Mouse (Mus musculus) fibroblast of lung, adult 2 months (primary cell): ENCODE results near the gene Ankzf1.

Experiments used
- DNase-seq: peaks from one replicate; pipeline ENCODE4 v3.0.0-alpha.2; 2011; ENCODE audit warnings: low read depth

Gene Ankzf1

DNA sequence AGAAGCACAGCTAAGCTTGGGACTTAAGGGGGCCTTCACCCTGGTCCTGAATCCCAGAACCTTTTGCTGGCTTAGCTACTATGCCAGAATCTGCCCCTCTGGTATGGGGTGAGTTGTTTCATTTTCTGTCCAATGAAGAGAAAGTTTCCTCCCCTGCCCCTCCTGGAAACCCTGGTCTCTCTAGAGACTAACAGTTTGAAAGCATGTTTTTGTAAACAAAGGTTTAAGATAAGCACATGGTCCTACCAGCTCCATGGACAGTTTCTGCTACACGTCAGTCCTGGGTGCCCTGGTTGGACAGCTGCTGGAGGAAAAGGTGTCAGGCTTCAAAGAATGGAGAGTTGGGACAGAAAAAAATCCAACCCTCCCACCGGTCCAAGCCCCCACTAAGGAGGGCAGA lies 1.4 kb upstream of the Ankzf1 start:
- DNase-seq: no peak

DNA sequence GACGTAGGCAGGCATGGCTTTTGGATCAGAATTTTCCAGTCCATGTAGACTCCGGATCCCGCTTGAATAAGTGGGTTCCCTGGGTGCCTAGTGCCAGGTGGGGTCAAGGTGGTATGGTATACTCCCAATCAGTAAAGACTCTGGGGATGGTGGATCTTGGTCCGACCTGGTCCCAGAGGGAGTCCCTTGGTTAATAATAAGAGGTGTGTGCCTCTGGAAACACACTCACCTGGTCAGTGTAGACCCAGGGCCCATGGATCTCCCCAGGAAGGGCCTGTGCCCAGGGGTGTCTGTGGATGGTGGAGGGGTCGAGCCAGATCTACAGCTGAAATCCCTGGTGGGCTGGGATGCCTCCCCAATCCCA lies 711 bp upstream of the Ankzf1 start:
- DNase-seq: no peak

DNA sequence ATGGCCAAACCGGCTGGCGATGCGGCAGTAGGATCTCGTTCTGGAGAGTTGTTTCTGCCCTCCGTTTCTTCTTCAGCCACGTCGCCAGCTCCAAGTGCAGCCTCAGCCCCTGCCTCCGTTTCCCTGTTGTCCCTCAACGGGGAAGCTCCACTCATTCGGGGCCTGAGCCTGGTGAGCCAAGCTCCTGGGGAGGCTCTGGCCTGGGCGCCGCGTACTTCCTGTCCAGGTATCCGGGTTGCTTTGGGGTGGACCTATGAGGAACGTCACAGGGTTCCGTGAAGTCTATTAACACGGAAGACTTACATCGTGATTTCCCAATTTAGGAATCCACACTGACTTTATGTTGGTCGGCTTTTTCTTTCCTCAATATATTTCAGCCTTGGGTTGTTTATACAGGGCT lies 501 bp downstream of the Ankzf1 start:
- DNase-seq: peak; percentile 24

DNA sequence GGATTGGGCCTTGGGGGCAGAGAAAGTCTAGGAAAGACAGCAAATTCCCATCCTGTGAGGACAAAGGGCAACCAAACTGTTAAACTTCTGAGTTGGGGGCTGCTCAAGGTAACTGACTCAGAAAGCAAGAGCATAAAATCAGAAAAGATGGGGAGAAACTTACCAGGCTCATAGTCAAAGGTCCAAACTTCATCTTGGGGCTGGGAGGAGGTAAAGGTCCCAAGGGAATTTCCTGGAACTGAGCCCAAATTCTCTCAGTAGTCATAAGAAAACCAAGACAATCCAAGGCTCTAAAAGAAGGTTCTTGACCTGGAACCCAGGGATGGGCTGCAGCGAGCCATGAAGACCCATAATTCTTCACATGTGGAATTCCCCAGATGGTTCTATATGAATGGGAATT lies 9.3 kb downstream of the Ankzf1 start:
- no peak for DNase-seq

DNA sequence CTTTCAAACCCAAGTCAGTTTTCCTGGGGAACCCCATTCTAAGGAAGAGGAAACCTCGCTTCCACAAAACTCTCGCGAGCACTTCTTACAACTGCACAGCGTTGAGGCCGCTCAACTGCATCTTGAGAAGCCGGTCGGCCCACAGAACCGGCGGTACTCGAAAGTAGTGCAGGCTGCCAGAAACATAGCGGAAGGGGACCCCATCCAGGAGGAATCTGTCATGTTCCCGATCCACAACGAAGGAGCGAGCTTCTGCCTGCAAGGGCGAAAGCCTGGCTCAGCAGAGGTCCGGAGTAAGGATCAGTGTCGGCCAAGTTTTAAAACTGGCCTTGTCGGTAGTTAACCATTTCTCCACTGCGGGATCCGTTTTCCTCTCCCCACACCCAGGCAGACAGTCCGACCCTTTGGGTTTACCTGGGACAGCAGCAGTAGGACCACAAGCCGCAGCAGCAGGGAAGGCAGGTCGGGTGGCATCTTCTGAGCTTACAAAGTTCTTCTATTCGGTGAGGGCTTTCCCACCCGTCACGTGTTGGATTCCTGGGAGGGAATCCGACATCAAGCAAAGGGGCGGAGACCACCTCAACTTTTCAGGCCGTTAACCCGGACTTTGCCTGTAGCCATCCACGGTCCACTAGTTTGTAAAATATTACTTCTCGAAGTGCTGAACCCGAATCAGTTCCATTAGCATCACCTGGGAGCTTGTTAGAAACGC lies 17.2 kb downstream of the Ankzf1 start:
- no peak for DNase-seq

DNA sequence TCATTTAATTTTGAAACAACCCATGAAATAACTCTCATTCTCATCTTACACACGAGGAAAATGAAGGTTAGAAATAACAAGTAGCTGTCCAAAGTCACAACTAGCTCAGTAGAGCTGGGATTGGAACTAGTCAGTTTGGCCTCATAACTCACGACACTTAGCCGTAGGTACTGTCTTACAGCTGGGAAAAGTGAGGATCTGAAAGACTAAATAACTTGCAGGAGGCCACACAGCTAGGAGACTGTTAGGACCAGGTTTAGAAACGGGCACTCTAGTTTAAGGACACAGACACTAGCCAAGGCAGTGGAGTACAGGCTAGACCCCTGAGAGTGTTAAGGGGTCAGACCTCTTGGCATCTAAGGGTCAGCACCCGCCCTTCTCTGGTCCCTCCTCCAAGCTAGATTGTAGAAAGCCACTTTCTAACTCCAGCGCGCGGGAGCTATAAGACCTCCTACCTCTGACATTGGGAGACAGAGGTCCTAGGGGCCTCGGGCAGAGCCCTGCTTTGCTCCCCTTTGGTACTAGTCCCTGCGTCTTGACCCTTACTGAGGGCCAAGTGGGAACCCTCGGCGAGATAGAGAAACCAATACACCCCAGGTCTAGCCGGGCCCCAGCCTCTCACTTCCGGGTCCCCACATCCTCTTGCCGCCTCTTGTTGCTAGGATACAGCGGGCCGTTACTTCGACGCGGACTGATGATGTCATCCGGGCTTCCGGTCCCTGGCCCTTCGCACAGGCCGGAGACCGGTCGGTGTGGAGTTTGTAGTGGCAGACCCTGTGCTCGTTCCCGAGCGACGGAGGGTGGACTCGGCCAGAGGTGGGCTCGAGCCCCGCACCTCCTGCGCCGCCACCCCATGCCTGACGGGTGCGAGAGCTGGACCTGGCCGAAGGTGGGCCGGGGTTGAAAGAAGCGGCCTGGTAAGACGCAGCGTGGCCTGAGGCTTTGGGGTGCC lies 18.5 kb downstream of the Ankzf1 start, which contains the start of the genes Glb1l and Stk16:
Glb1l (minus strand) TSS at position 678 of the 952 bp plus-strand sequence.
Stk16 (plus strand) TSS at position 703 of the 952 bp plus-strand sequence.
- DNase-seq: peak; percentile 87

DNA sequence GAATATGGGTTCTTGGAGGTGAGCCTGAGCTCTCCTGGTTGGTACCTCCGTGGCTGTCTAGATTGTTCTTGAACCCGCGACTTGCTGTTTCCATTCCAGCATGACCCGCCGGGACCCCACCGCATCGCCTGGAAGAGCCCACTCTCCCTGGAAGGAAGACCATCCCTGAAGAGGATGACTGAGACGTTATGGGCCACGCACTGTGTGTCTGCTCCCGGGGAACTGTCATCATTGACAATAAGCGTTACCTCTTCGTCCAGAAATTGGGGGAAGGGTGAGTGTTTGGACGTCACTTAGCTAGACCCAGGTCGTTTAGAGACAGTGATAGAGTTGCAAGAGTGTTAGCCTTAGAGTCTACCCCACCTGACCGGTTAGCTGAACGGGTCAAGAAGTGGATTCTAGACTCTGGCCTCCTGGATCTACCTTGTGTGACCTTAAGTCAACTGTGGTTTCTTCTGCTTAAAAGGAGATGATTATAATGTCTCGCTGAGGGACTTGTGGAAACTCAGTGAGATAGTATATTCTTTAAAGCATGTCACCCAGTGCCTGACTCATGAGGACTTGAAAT lies 19.3 kb downstream of the Ankzf1 start:
- no peak for DNase-seq

DNA sequence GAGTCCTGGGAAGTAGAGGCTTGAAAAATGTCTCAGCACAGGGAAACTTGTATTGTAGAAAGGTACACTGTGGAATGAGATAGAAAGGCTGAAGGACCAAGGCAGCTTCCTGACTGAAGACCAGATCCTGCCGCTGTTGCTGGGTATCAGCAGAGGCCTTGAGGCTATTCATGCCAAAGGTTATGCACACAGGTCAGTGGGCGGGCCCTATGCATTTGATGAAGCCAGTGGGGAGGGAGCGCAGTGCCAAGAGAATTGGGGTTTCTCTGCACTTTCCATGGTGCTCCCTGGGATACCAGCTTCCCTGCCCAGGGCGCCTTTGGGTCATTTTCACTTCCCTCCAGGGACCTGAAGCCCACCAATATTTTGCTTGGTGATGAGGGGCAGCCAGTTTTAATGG lies 20.6 kb downstream of the Ankzf1 start:
- DNase-seq: no peak

DNA sequence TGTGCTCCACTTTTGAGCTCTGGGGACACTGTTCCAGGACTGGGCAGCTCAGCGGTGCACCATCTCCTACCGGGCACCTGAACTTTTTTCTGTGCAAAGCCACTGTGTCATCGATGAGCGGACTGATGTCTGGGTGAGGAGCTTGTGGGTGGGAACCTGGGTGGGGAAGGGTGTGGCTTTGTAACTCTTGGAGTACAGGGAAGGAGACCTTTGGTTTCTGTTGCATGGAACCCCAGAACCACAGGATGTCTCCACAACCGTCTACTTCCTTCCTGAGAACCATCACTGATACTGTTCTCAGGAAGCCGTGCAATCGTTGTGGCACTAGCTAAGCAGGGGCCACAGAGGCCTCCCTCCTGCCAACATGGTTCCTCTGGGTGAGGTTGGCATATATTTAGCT lies 21.1 kb downstream of the Ankzf1 start:
- no peak for DNase-seq

DNA sequence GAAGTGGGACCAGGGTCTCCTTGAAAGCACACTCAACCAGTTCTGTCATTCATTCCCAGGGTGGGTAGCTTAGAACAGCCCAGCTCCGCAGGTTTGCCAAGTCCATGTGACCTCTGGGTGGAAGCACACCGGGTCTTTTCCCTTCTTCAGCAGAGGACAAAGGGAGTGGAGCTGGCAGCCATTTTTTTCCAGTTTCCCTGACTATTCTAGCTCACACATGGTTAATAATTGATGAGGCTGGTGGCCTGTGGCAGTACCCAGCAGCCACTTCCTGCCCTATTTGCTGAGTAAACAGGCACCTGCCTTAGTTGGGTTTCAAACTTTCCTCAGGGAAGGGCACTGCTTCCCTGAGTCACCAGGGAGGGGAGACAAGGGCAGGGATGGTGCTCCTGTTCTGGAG lies 22.5 kb downstream of the Ankzf1 start:
- DNase-seq: no peak

DNA sequence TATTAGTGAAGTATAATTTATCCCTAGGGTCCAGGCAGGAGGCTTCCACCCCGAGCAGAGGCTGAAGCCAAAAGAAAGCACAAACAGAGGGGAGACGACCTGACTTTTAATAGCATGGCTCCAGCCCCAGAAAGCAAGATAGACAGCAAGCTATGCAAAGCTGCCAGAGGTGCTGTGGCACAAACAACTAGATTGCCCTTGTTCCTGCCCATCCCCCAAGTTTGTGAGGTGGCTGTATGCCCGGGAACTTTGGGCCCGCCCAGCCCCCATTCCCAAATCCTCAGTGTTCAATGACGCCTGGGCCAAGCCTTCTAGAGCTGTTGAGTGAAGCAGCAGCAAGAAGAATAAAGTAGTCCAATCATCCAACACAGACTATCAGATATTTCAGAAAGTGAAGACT lies 22.9 kb downstream of the Ankzf1 start:
- DNase-seq: no peak

DNA sequence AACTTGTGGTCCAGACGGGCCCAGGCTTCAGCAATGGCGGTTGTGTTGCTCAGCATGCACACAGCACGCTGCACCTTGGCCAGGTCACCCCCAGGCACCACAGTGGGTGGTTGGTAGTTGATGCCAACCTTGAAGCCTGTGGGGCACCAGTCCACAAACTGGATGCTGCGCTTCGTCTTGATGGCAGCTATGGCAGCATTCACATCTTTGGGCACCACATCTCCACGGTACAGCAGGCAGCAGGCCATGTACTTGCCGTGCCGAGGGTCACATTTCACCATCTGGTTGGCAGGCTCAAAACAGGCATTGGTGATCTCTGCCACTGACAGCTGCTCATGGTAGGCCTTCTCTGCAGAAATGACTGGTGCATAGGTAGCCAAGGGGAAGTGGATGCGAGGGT lies 23.8 kb downstream of the Ankzf1 start:
- DNase-seq: no peak

DNA sequence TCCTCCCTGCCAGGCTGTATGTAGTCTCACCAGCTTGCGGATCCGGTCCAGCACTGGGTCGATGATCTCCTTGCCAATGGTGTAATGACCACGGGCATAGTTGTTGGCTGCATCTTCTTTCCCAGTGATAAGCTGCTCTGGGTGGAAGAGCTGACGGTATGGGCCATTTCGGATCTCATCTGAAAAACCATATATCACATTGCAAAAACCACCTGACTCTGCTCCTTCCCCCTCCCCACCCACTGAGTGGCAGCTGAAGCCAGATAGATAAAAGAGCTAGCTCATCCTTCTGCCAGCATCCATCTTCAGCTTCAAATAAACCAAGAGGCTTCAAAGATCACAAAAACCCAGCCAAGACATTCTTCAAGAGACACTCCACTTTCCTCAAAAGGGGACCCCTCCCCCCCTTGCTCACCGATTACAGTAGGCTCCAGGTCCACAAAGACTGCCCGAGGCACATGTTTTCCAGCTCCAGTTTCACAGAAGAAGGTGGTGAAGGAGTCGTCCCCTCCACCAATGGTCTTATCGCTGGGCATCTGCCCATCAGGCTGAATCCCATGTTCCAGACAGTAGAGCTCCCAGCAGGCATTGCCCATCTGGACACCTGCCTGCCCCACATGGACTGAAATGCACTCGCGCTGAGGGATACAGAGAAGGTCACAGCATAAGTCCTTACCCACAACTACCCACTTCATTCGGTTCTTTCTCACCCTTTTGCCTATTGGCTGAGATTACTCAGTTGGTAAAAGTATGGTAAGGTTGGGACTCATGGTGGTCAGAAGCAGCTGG lies 25.0 kb downstream of the Ankzf1 start:
- DNase-seq: no peak

DNA sequence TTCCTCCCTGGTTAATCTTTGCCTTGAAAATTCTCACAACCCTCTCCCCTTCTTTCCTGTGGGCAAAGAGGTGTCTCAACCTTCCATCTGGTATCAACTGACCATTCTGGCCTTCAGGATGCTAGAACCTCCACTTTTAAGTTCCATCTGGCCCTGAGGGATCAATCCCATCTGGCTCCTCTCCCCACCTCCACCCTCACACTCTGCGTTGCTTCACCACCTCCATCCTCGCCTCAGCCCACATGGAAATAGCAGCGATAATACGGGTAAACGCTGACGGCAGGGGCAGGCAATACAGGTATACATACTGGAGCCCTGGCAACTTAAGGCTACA lies 25.9 kb downstream of the Ankzf1 start:
- no peak for DNase-seq

DNA sequence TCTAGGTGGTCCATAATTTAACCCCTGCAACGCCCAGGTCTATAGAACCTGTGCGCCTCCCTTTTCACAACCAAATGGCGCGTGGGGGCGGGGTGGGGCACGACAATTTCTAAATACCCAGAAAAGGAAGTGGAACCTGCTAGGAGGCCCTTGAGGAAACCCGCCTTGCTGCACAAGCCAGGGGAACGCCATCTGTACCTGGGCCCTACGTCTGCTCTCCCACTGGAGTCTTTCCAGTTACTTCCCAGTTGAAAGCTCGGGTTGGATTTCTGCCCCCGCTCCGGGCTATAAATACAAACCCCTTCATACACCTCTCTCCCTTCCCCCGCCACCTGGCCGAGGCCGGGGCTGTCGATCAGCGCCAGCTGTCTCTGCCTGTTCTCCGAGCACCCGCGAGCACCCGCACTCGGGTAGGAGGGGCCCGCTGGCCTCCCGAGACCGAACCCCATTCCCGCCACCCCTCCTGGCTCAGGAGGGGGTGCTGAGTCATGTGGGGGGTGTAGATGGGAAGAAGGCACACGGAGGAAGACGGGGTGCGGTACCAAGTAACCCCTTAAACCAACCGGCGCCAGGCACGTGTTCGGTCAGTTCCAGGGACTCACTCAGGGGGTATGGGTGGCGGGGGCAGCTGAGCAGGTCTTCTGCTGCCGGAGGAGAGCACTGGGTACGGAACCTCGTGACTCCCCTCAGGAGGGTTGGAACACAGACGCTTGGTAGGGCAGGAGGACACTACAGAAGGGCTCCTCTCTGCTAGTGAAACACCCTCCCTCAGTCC lies 26.5 kb downstream of the Ankzf1 start:
- DNase-seq: no peak

DNA sequence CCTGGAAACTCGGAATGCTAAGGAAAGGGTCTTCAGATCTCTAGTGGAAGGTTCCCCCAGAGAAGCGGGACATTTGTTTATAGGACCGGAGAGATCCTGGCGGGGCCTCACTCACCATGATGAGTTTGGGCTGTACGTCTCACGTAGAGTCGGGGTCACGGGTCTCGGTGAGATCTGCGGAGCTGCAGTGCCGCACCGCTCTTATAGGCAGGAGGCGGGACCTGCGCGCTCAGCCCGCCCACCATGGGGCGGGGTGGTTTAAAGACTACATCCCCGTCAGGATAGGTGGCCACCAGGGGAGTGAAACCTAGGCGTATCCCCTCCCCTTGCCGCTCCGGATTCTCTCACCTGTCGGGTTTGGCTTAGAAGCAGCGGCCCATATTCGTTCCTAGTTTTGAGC lies 27.1 kb downstream of the Ankzf1 start:
- peak; percentile 66 for DNase-seq

DNA sequence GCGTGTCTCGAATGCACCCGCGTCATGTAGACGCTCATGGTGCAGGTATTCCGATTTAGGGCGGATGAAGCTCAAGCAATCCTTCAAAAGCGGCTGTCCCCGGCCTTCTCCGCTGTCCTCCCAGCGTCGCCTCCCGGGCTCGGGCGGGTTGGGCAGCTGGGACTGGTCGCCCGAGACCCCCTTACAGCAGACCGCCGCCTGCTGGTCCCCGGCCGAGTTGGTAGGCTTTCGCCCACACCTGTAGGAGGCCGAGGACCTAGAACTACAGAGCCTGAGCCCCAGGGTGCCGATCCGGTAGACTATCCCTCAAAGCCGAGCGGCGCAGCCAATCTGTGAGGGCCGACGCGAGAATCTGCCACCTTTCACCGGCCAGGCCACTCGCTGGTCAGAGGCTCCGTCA lies 27.6 kb downstream of the Ankzf1 start, which contains the start of gene Tuba4a:
Tuba4a (minus strand) TSS at position 335 of the 400 bp plus-strand sequence.
- DNase-seq: no peak

DNA sequence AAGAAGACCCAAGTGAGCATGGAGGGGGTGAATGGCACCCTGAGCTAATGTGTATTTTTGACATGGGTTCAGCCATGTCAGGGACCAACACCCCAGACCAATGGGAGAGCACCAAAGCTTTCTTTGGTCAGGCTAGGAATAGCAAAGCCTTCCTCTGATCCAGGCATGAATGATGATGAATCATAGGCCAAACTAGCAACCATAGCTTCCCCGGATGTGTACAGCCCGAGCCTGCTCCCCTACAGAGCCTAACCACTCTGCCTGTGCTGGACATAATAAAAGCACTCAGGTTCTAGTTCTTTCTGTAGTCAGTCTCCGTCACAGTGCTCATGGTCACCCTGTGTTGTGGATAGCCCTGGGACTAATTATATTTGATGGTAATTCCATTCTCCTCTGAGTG lies 29.6 kb downstream of the Ankzf1 start:
- DNase-seq: no peak

DNA sequence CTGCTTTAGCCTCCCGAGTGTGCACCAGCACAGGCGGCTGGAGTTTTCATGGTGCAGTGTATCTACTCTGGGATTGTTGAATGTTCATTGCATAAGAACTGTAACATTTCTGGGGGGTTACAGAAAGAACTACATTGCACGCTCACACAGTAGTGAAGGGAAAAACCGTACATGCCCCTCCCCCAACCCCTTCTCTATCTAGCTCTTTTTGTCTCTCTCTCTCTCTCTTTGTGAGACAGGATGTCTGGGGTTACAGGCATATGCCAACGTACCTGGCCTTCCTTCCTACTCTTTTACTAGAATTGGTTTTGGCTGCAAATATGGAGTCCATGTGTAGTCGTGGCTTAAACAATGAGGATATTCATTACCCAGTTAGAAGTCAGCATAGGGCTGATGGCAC lies 31.0 kb downstream of the Ankzf1 start:
- DNase-seq: no peak

DNA sequence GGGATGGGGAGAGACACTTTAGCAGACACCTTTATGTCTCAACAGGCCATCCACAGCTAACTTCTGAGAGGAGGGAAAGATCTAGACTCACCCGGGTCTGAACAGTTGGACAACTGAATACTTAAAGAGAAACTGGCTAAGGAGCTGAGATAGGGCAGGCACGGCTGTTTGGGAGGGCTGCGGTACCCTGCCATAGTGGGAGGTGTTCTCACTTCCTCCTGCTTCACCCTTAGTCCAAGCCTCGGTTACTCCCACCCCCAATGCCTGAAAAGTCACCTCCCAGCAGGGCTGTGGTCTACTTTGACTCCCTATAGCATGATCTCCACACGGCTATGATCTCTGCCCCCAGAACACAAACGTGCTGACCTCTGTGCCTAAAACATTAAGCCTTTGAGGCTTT lies 31.6 kb downstream of the Ankzf1 start:
- no peak for DNase-seq

DNA sequence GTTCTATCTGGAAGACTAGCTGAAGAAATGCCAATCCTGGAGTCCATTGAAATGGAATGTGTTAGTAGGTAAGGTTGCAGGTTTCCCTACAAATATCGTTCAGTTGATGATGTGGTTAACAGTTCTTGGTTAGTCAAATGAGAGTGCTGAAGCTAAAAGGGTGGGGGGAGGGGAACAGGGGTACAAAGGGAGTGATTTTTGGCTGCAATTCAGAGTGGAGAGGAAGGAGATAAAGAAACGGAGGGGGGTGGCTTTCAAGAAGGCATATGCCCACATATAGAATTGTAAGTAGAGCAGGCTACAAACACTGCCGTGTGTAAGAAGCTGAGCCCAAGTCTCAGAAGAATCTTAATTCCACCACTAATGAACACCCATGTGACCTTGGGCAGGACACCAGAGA lies 33.5 kb downstream of the Ankzf1 start:
- no peak for DNase-seq
